Mouse (Mus musculus): Measurements from ENCODE around the gene Bach2. TPM values are rescaled to one million over a fixed set of nuclear protein-coding genes. Genes with fewer than 3 reads are reported as not detected.

The Bach2 gene
- polyA plus RNA-seq, 1 experiment from 2014 or later = 5.9 TPM

GRCm38 (mm10) chr4:32332028-32332427 is 93.4 kb downstream of the Bach2 start:
- WGBS = 92% methylated on average over 12 of the region's 12 CpGs
- Histone ChIP-seq H3K36me3 (ENCODE audit: insufficient read depth, low read length) (no peaks in the 10 kb centered on the region), H3K4me2 (ENCODE audit: low read length) (no peak overlapping the region), H3K4me3 (replicated peaks; ENCODE audit: low read depth, low read length) (no peak overlapping the region), H3K9me3 (replicated peaks; ENCODE audit: low read length) (no peaks in the 10 kb centered on the region), H3K27ac (no peak overlapping the region), H3K4me1 (replicated peaks; ENCODE audit: insufficient read depth, low read length) (no peaks in the 10 kb centered on the region), H3K9ac (ENCODE audit: low read depth, low read length) (no peak overlapping the region), H3K27me3 (ENCODE audit: insufficient read depth, low read length) (no peaks in the 10 kb centered on the region)
- ATAC-seq (replicated peaks; ENCODE audit: low FRiP score, low read depth) = no peak
- TF ChIP-seq CTCF (IDR thresholded peaks at IDR 0.05; ENCODE audit: low read depth) = no peak
- DNase-seq (ENCODE audit: low spot score) = no peak

GRCm38 (mm10) chr4:32334131-32334530 is 95.5 kb downstream of the Bach2 start:
- Histone ChIP-seq H3K4me3 (replicated peaks; ENCODE audit: low read depth, low read length) (no peak overlapping the region), H3K9ac (ENCODE audit: low read depth, low read length) (no peak overlapping the region), H3K9me3 (replicated peaks; ENCODE audit: low read length) (no peaks in the 10 kb centered on the region), H3K36me3 (ENCODE audit: insufficient read depth, low read length) (no peaks in the 10 kb centered on the region), H3K27ac (no peak overlapping the region), H3K27me3 (ENCODE audit: insufficient read depth, low read length) (no peaks in the 10 kb centered on the region), H3K4me1 (replicated peaks; ENCODE audit: insufficient read depth, low read length) (0 out of 2 replicates have a peak, but pooled peaks cover 4% of the 10 kb centered on the region), H3K4me2 (ENCODE audit: low read length) (no peak overlapping the region)
- no peak for DNase-seq (ENCODE audit: low spot score)
- WGBS = 95% methylated on average over 1 of the region's 1 CpGs
- no peak for TF ChIP-seq CTCF (IDR thresholded peaks at IDR 0.05; ENCODE audit: low read depth)
- no peak for ATAC-seq (replicated peaks; ENCODE audit: low FRiP score, low read depth)

GRCm38 (mm10) chr4:32334765-32335164 is 96.2 kb downstream of the Bach2 start:
- H3K36me3 ChIP-seq (ENCODE audit: insufficient read depth, low read length) = no peaks in the 10 kb centered on the region
- no peak overlapping the region for H3K4me3 ChIP-seq (replicated peaks; ENCODE audit: low read depth, low read length)
- no peak overlapping the region for H3K4me2 ChIP-seq (ENCODE audit: low read length)
- H3K4me1 ChIP-seq (replicated peaks; ENCODE audit: insufficient read depth, low read length) = 0 out of 2 replicates have a peak, but pooled peaks cover 4% of the 10 kb centered on the region
- ATAC-seq (replicated peaks; ENCODE audit: low FRiP score, low read depth) = no peak
- TF ChIP-seq CTCF (IDR thresholded peaks at IDR 0.05; ENCODE audit: low read depth) = no peak
- no peaks in the 10 kb centered on the region for H3K9me3 ChIP-seq (replicated peaks; ENCODE audit: low read length)
- no peak for DNase-seq (ENCODE audit: low spot score)
- no peak overlapping the region for H3K9ac ChIP-seq (ENCODE audit: low read depth, low read length)
- H3K27ac ChIP-seq = no peak overlapping the region
- H3K27me3 ChIP-seq (ENCODE audit: insufficient read depth, low read length) = no peaks in the 10 kb centered on the region
- WGBS = 88% methylated on average over 5 of the region's 5 CpGs

GRCm38 (mm10) chr4:32335659-32336058 is 97.1 kb downstream of the Bach2 start:
- 0 out of 2 replicates have a peak, but pooled peaks cover 4% of the 10 kb centered on the region for H3K4me1 ChIP-seq (replicated peaks; ENCODE audit: insufficient read depth, low read length)
- no peaks in the 10 kb centered on the region for H3K27me3 ChIP-seq (ENCODE audit: insufficient read depth, low read length)
- H3K9ac ChIP-seq (ENCODE audit: low read depth, low read length) = no peak overlapping the region
- no peak for TF ChIP-seq CTCF (IDR thresholded peaks at IDR 0.05; ENCODE audit: low read depth)
- H3K4me2 ChIP-seq (ENCODE audit: low read length) = no peak overlapping the region
- WGBS = 73% methylated on average over 12 of the region's 12 CpGs
- H3K9me3 ChIP-seq (replicated peaks; ENCODE audit: low read length) = no peaks in the 10 kb centered on the region
- ATAC-seq (replicated peaks; ENCODE audit: low FRiP score, low read depth) (no peak), DNase-seq (ENCODE audit: low spot score) (no peak)
- no peak overlapping the region for H3K27ac ChIP-seq
- H3K36me3 ChIP-seq (ENCODE audit: insufficient read depth, low read length) = no peaks in the 10 kb centered on the region
- H3K4me3 ChIP-seq (replicated peaks; ENCODE audit: low read depth, low read length) = no peak overlapping the region

GRCm38 (mm10) chr4:32336642-32337041 is 98.0 kb downstream of the Bach2 start:
- no peak overlapping the region for H3K4me2 ChIP-seq (ENCODE audit: low read length)
- no peak overlapping the region for H3K27ac ChIP-seq
- H3K4me1 ChIP-seq (replicated peaks; ENCODE audit: insufficient read depth, low read length) = 0 out of 2 replicates have a peak, but pooled peaks cover 4% of the 10 kb centered on the region
- no peaks in the 10 kb centered on the region for H3K27me3 ChIP-seq (ENCODE audit: insufficient read depth, low read length)
- no peak overlapping the region for H3K9ac ChIP-seq (ENCODE audit: low read depth, low read length)
- WGBS = 47% methylated on average over 4 of the region's 4 CpGs
- H3K4me3 ChIP-seq (replicated peaks; ENCODE audit: low read depth, low read length) = no peak overlapping the region
- DNase-seq (ENCODE audit: low spot score) (peak; percentile 46), ATAC-seq (replicated peaks; ENCODE audit: low FRiP score, low read depth) (no peak)
- no peaks in the 10 kb centered on the region for H3K36me3 ChIP-seq (ENCODE audit: insufficient read depth, low read length)
- TF ChIP-seq CTCF (IDR thresholded peaks at IDR 0.05; ENCODE audit: low read depth) = no peak
- no peaks in the 10 kb centered on the region for H3K9me3 ChIP-seq (replicated peaks; ENCODE audit: low read length)

- Histone ChIP-seq H3K4me2 (ENCODE audit: low read length) (no peak overlapping the region), H3K36me3 (ENCODE audit: insufficient read depth, low read length) (no peaks in the 10 kb centered on the region), H3K27me3 (ENCODE audit: insufficient read depth, low read length) (no peaks in the 10 kb centered on the region), H3K4me1 (replicated peaks; ENCODE audit: insufficient read depth, low read length) (0 out of 2 replicates have a peak, but pooled peaks cover 4% of the 10 kb centered on the region), H3K27ac (no peak overlapping the region), H3K9ac (ENCODE audit: low read depth, low read length) (no peak overlapping the region), H3K9me3 (replicated peaks; ENCODE audit: low read length) (no peaks in the 10 kb centered on the region), H3K4me3 (replicated peaks; ENCODE audit: low read depth, low read length) (no peak overlapping the region)
- no peak for TF ChIP-seq CTCF (IDR thresholded peaks at IDR 0.05; ENCODE audit: low read depth)
- DNase-seq (ENCODE audit: low spot score) (peak; percentile 81), ATAC-seq (replicated peaks; ENCODE audit: low FRiP score, low read depth) (0 out of 2 replicates have a peak, but pooled peaks have one; percentile 21)
- 17% methylated on average over 11 of the region's 11 CpGs for WGBS
Observed at GRCm38 (mm10) chr4:32337638-32338037, 99.0 kb downstream of the Bach2 start.

GRCm38 (mm10) chr4:32338451-32338850 is 99.8 kb downstream of the Bach2 start:
- Histone ChIP-seq H3K4me1 (replicated peaks; ENCODE audit: insufficient read depth, low read length) (peaks cover 5% of the 10 kb centered on the region; the same call in 1 of the 2 replicates), H3K27me3 (ENCODE audit: insufficient read depth, low read length) (no peaks in the 10 kb centered on the region), H3K27ac (no peak overlapping the region), H3K4me3 (replicated peaks; ENCODE audit: low read depth, low read length) (no peak overlapping the region), H3K9ac (ENCODE audit: low read depth, low read length) (no peak overlapping the region), H3K9me3 (replicated peaks; ENCODE audit: low read length) (no peaks in the 10 kb centered on the region), H3K36me3 (ENCODE audit: insufficient read depth, low read length) (no peaks in the 10 kb centered on the region), H3K4me2 (ENCODE audit: low read length) (no peak overlapping the region)
- WGBS = 63% methylated on average over 10 of the region's 10 CpGs
- no peak for TF ChIP-seq CTCF (IDR thresholded peaks at IDR 0.05; ENCODE audit: low read depth)
- ATAC-seq (replicated peaks; ENCODE audit: low FRiP score, low read depth) = no peak
- no peak for DNase-seq (ENCODE audit: low spot score)
